Mouse (Mus musculus): ENCODE results near the gene Gm27029. TPM values are rescaled to one million over a fixed set of nuclear protein-coding genes. Genes with fewer than 3 reads are reported as not detected.
A peak's percentile ranks its signal among the peaks of the same experiment; 100 is the strongest.
"Not testable (repeated sequence)": the region's sequence is repeated elsewhere in the genome, so short reads cannot be mapped to it uniquely, and the experiment has no call there.

Gene Gm27029
- polyA plus RNA-seq, 1 experiment, result 7.1 TPM

GRCm38 (mm10) chr11:101418991-101419390, 5.6 kb downstream of the Gm27029 start:
- Histone ChIP-seq H3K27ac (replicated peaks; ENCODE audit: low read depth, low read length) (no peak overlapping the region), H3K4me1 (ENCODE audit: control insufficient read depth, insufficient read depth, insufficient read length, low read length) (peaks cover 1% of the 10 kb centered on the region; the same call in 1 of the 2 replicates), H3K4me3 (ENCODE audit: insufficient read depth, low read depth, low read length) (no peak overlapping the region)

- H3K27ac ChIP-seq (replicated peaks; ENCODE audit: low read depth, low read length), result peak within 1 kb of the TSS; percentile 94
- H3K4me1 ChIP-seq (ENCODE audit: control insufficient read depth, insufficient read depth, insufficient read length, low read length), result no peaks in the 10 kb centered on the region
- peak within 1 kb of the TSS; percentile 97 for H3K4me3 ChIP-seq (ENCODE audit: insufficient read depth, low read depth, low read length)
Measured at GRCm38 (mm10) chr11:101417101-101417855, 7.3 kb downstream of the Gm27029 start, which contains the start of gene Aarsd1. Gene Aarsd1, minus strand, starts transcription at chr11:101417615.

GRCm38 (mm10) chr11:101416433-101417100, 8.0 kb downstream of the Gm27029 start:
- H3K27ac ChIP-seq (replicated peaks; ENCODE audit: low read depth, low read length), result no peak overlapping the region
- no peaks in the 10 kb centered on the region for H3K4me1 ChIP-seq (ENCODE audit: control insufficient read depth, insufficient read depth, insufficient read length, low read length)
- H3K4me3 ChIP-seq (ENCODE audit: insufficient read depth, low read depth, low read length), result peak overlapping the region; percentile 97

- Histone ChIP-seq H3K4me3 (ENCODE audit: insufficient read depth, low read depth, low read length) (no peak overlapping the region), H3K4me1 (ENCODE audit: control insufficient read depth, insufficient read depth, insufficient read length, low read length) (no peaks in the 10 kb centered on the region), H3K27ac (replicated peaks; ENCODE audit: low read depth, low read length) (no peak overlapping the region)
Measured at GRCm38 (mm10) chr11:101415306-101415705, 9.3 kb downstream of the Gm27029 start.

GRCm38 (mm10) chr11:101395110-101395509, 29.5 kb downstream of the Gm27029 start:
- Histone ChIP-seq H3K4me1 (ENCODE audit: control insufficient read depth, insufficient read depth, insufficient read length, low read length) (no peaks in the 10 kb centered on the region), H3K27ac (replicated peaks; ENCODE audit: low read depth, low read length) (no peak overlapping the region)

GRCm38 (mm10) chr11:101381817-101382216, 42.8 kb downstream of the Gm27029 start:
- no peak overlapping the region for H3K4me3 ChIP-seq (ENCODE audit: insufficient read depth, low read depth, low read length)
- peaks cover 3% of the 10 kb centered on the region; the same call in 1 of the 2 replicates for H3K4me1 ChIP-seq (ENCODE audit: control insufficient read depth, insufficient read depth, insufficient read length, low read length)

More at GRCm38 (mm10) chr11:101395110-101395509, 29.5 kb downstream of the Gm27029 start:
- no peak overlapping the region for H3K4me3 ChIP-seq (ENCODE audit: insufficient read depth, low read depth, low read length)

GRCm38 (mm10) chr11:101378926-101379325, 45.7 kb downstream of the Gm27029 start:
- peak overlapping the region; percentile 92 for H3K27ac ChIP-seq (replicated peaks; ENCODE audit: low read depth, low read length)
- H3K4me3 ChIP-seq (ENCODE audit: insufficient read depth, low read depth, low read length), result no peak overlapping the region
- H3K4me1 ChIP-seq (ENCODE audit: control insufficient read depth, insufficient read depth, insufficient read length, low read length), result peaks cover 2% of the 10 kb centered on the region; the same call in 1 of the 2 replicates

More at GRCm38 (mm10) chr11:101381817-101382216, 42.8 kb downstream of the Gm27029 start:
- no peak overlapping the region for H3K27ac ChIP-seq (replicated peaks; ENCODE audit: low read depth, low read length)

GRCm38 (mm10) chr11:101378196-101378595, 46.4 kb downstream of the Gm27029 start:
- not testable (repeated sequence) for H3K4me1 ChIP-seq (ENCODE audit: control insufficient read depth, insufficient read depth, insufficient read length, low read length); H3K4me3 ChIP-seq (ENCODE audit: insufficient read depth, low read depth, low read length)
- H3K27ac ChIP-seq (replicated peaks; ENCODE audit: low read depth, low read length), result peak overlapping the region; percentile 92

GRCm38 (mm10) chr11:101374421-101374938, 50.1 kb downstream of the Gm27029 start:
- 0 out of 2 replicates have a peak, but pooled peaks cover under 1% of the 10 kb centered on the region for H3K4me1 ChIP-seq (ENCODE audit: control insufficient read depth, insufficient read depth, insufficient read length, low read length)
- H3K4me3 ChIP-seq (ENCODE audit: insufficient read depth, low read depth, low read length), result no peak overlapping the region
- no peak overlapping the region for H3K27ac ChIP-seq (replicated peaks; ENCODE audit: low read depth, low read length)

GRCm38 (mm10) chr11:101370141-101370540, 54.5 kb downstream of the Gm27029 start:
- Histone ChIP-seq H3K27ac (replicated peaks; ENCODE audit: low read depth, low read length) (no peak overlapping the region), H3K4me3 (ENCODE audit: insufficient read depth, low read depth, low read length) (no peak overlapping the region), H3K4me1 (ENCODE audit: control insufficient read depth, insufficient read depth, insufficient read length, low read length) (no peaks in the 10 kb centered on the region)

GRCm38 (mm10) chr11:101367326-101367935, 57.2 kb downstream of the Gm27029 start, which contains the start of gene G6pc:
Gene G6pc, plus strand, starts transcription at chr11:101367561.
- H3K4me1 ChIP-seq (ENCODE audit: control insufficient read depth, insufficient read depth, insufficient read length, low read length), result 0 out of 2 replicates have a peak, but pooled peaks cover 3% of the 10 kb centered on the region
- H3K27ac ChIP-seq (replicated peaks; ENCODE audit: low read depth, low read length), result no peak within 1 kb of the TSS
- no peak within 1 kb of the TSS for H3K4me3 ChIP-seq (ENCODE audit: insufficient read depth, low read depth, low read length)

GRCm38 (mm10) chr11:101364531-101364931, 60.1 kb downstream of the Gm27029 start:
- Histone ChIP-seq H3K4me3 (ENCODE audit: insufficient read depth, low read depth, low read length) (no peak overlapping the region), H3K4me1 (ENCODE audit: control insufficient read depth, insufficient read depth, insufficient read length, low read length) (peaks cover 16% of the 10 kb centered on the region; the same call in 1 of the 2 replicates), H3K27ac (replicated peaks; ENCODE audit: low read depth, low read length) (peak overlapping the region; percentile 19)

- H3K4me1 ChIP-seq (ENCODE audit: control insufficient read depth, insufficient read depth, insufficient read length, low read length), result peaks cover 16% of the 10 kb centered on the region; the same call in 1 of the 2 replicates
- peak overlapping the region; percentile 49 for H3K27ac ChIP-seq (replicated peaks; ENCODE audit: low read depth, low read length)
Measured at GRCm38 (mm10) chr11:101360651-101361113, 63.9 kb downstream of the Gm27029 start.

GRCm38 (mm10) chr11:101359776-101360175, 64.8 kb downstream of the Gm27029 start:
- Histone ChIP-seq H3K27ac (replicated peaks; ENCODE audit: low read depth, low read length) (peak overlapping the region; percentile 49), H3K4me1 (ENCODE audit: control insufficient read depth, insufficient read depth, insufficient read length, low read length) (peaks cover 16% of the 10 kb centered on the region; the same call in 1 of the 2 replicates), H3K4me3 (ENCODE audit: insufficient read depth, low read depth, low read length) (no peak overlapping the region)

More at GRCm38 (mm10) chr11:101360651-101361113, 63.9 kb downstream of the Gm27029 start:
- H3K4me3 ChIP-seq (ENCODE audit: insufficient read depth, low read depth, low read length), result no peak overlapping the region

Measured in brown adipose tissue, adult 24 weeks (tissue).